Mouse (Mus musculus): ENCODE data around the gene Hat1. TPM values are rescaled to one million over a fixed set of nuclear protein-coding genes. Genes with fewer than 3 reads are reported as not detected.
"Not testable (repeated sequence)": the region's sequence is repeated elsewhere in the genome, so short reads cannot be mapped to it uniquely, and the experiment has no call there.

Hat1 gene
- total RNA-seq, 1 experiment from 2014 or later = 161 TPM

- no peak for ATAC-seq (replicated peaks in 1 of 2; ENCODE audit: insufficient read depth in 1 of 2, low FRiP score in 2 of 2, low TSS enrichment in 1 of 2, low read depth in 1 of 2, poor library complexity in 2 of 2, severe bottlenecking in 2 of 2)
Observed at GRCm38 (mm10) chr2:71371790-71372189, 17.0 kb upstream of the Hat1 start.

- not testable (repeated sequence) for ATAC-seq (replicated peaks in 1 of 2; ENCODE audit: insufficient read depth in 1 of 2, low FRiP score in 2 of 2, low TSS enrichment in 1 of 2, low read depth in 1 of 2, poor library complexity in 2 of 2, severe bottlenecking in 2 of 2)
Observed at GRCm38 (mm10) chr2:71372261-71372660, 16.5 kb upstream of the Hat1 start.

- no peak for ATAC-seq (replicated peaks in 1 of 2; ENCODE audit: insufficient read depth in 1 of 2, low FRiP score in 2 of 2, low TSS enrichment in 1 of 2, low read depth in 1 of 2, poor library complexity in 2 of 2, severe bottlenecking in 2 of 2)
Observed at GRCm38 (mm10) chr2:71374275-71375155, 14.2 kb upstream of the Hat1 start.

- ATAC-seq (replicated peaks in 1 of 2; ENCODE audit: insufficient read depth in 1 of 2, low FRiP score in 2 of 2, low TSS enrichment in 1 of 2, low read depth in 1 of 2, poor library complexity in 2 of 2, severe bottlenecking in 2 of 2) = no peak
Observed at GRCm38 (mm10) chr2:71376433-71376906, 12.3 kb upstream of the Hat1 start.

GRCm38 (mm10) chr2:71377426-71377825, 11.3 kb upstream of the Hat1 start:
- peak; percentile 78 to 81 for ATAC-seq (replicated peaks in 1 of 2; ENCODE audit: insufficient read depth in 1 of 2, low FRiP score in 2 of 2, low TSS enrichment in 1 of 2, low read depth in 1 of 2, poor library complexity in 2 of 2, severe bottlenecking in 2 of 2)

GRCm38 (mm10) chr2:71381962-71382361, 6.8 kb upstream of the Hat1 start:
- ATAC-seq (replicated peaks in 1 of 2; ENCODE audit: insufficient read depth in 1 of 2, low FRiP score in 2 of 2, low TSS enrichment in 1 of 2, low read depth in 1 of 2, poor library complexity in 2 of 2, severe bottlenecking in 2 of 2) = no peak

GRCm38 (mm10) chr2:71383890-71384289, 4.9 kb upstream of the Hat1 start:
- no peak for ATAC-seq (replicated peaks in 1 of 2; ENCODE audit: insufficient read depth in 1 of 2, low FRiP score in 2 of 2, low TSS enrichment in 1 of 2, low read depth in 1 of 2, poor library complexity in 2 of 2, severe bottlenecking in 2 of 2)

GRCm38 (mm10) chr2:71387766-71388165, 992 bp upstream of the Hat1 start:
- ATAC-seq (replicated peaks in 1 of 2; ENCODE audit: insufficient read depth in 1 of 2, low FRiP score in 2 of 2, low TSS enrichment in 1 of 2, low read depth in 1 of 2, poor library complexity in 2 of 2, severe bottlenecking in 2 of 2) = no peak

GRCm38 (mm10) chr2:71389864-71390263, 1.1 kb downstream of the Hat1 start:
- ATAC-seq (replicated peaks in 1 of 2; ENCODE audit: insufficient read depth in 1 of 2, low FRiP score in 2 of 2, low TSS enrichment in 1 of 2, low read depth in 1 of 2, poor library complexity in 2 of 2, severe bottlenecking in 2 of 2) = peak; percentile 27 to 58; a peak in 3 of 4 replicates

GRCm38 (mm10) chr2:71405613-71406012, 16.9 kb downstream of the Hat1 start:
- peak in 1 of 2 experiments; percentile 22; a peak in 2 of 4 replicates for ATAC-seq (replicated peaks in 1 of 2; ENCODE audit: insufficient read depth in 1 of 2, low FRiP score in 2 of 2, low TSS enrichment in 1 of 2, low read depth in 1 of 2, poor library complexity in 2 of 2, severe bottlenecking in 2 of 2)

GRCm38 (mm10) chr2:71418760-71419280, 30.1 kb downstream of the Hat1 start:
- ATAC-seq (replicated peaks in 1 of 2; ENCODE audit: insufficient read depth in 1 of 2, low FRiP score in 2 of 2, low TSS enrichment in 1 of 2, low read depth in 1 of 2, poor library complexity in 2 of 2, severe bottlenecking in 2 of 2) = no peak

- no peak for ATAC-seq (replicated peaks in 1 of 2; ENCODE audit: insufficient read depth in 1 of 2, low FRiP score in 2 of 2, low TSS enrichment in 1 of 2, low read depth in 1 of 2, poor library complexity in 2 of 2, severe bottlenecking in 2 of 2)
Observed at GRCm38 (mm10) chr2:71419408-71419807, 30.6 kb downstream of the Hat1 start.

- ATAC-seq (replicated peaks in 1 of 2; ENCODE audit: insufficient read depth in 1 of 2, low FRiP score in 2 of 2, low TSS enrichment in 1 of 2, low read depth in 1 of 2, poor library complexity in 2 of 2, severe bottlenecking in 2 of 2) = no peak
Observed at GRCm38 (mm10) chr2:71420895-71421425, 32.2 kb downstream of the Hat1 start.

- no peak for ATAC-seq (replicated peaks in 1 of 2; ENCODE audit: insufficient read depth in 1 of 2, low FRiP score in 2 of 2, low TSS enrichment in 1 of 2, low read depth in 1 of 2, poor library complexity in 2 of 2, severe bottlenecking in 2 of 2)
Observed at GRCm38 (mm10) chr2:71424545-71424944, 35.8 kb downstream of the Hat1 start.

- ATAC-seq (replicated peaks in 1 of 2; ENCODE audit: insufficient read depth in 1 of 2, low FRiP score in 2 of 2, low TSS enrichment in 1 of 2, low read depth in 1 of 2, poor library complexity in 2 of 2, severe bottlenecking in 2 of 2) = no peak
Observed at GRCm38 (mm10) chr2:71435440-71435839, 46.7 kb downstream of the Hat1 start.

GRCm38 (mm10) chr2:71443376-71443775, 54.6 kb downstream of the Hat1 start:
- no peak for ATAC-seq (replicated peaks in 1 of 2; ENCODE audit: insufficient read depth in 1 of 2, low FRiP score in 2 of 2, low TSS enrichment in 1 of 2, low read depth in 1 of 2, poor library complexity in 2 of 2, severe bottlenecking in 2 of 2)

GRCm38 (mm10) chr2:71445536-71446196, 56.9 kb downstream of the Hat1 start:
- ATAC-seq (replicated peaks in 1 of 2; ENCODE audit: insufficient read depth in 1 of 2, low FRiP score in 2 of 2, low TSS enrichment in 1 of 2, low read depth in 1 of 2, poor library complexity in 2 of 2, severe bottlenecking in 2 of 2) = no peak

GRCm38 (mm10) chr2:71449604-71450003, 60.8 kb downstream of the Hat1 start:
- ATAC-seq (replicated peaks in 1 of 2; ENCODE audit: insufficient read depth in 1 of 2, low FRiP score in 2 of 2, low TSS enrichment in 1 of 2, low read depth in 1 of 2, poor library complexity in 2 of 2, severe bottlenecking in 2 of 2) = no peak

Measured in hematopoietic stem cell, adult 5-6 weeks (primary cell).